Mouse (Mus musculus) CH12.LX (cell line): ENCODE measurements around the gene Mapkapk5.

ENCODE experiments used
- CTCF ChIP-seq, 2 experiments: IDR thresholded peaks in 1 of 2; conservative IDR thresholded peaks in 1 of 2; 2 replicates each; pipeline ENCODE4 v1.5.1; 2011 to 2012; ENCODE audit warnings: low read depth in 2 of 2, low read length in 2 of 2, improper control_type of control experiment in 1 of 2, inconsistent platforms in 1 of 2, mild to moderate bottlenecking in 1 of 2, moderate library complexity in 1 of 2
- MAZ ChIP-seq: IDR thresholded peaks from 2 replicates; pipeline ENCODE4 v1.6.1; 2012; ENCODE audit warnings: low read depth, mild to moderate bottlenecking, inconsistent platforms, low read length, improper control_type of control experiment, moderate library complexity

GRCm38 (mm10) chr5:121574145-121574544, 28.4 kb upstream of the Mapkapk5 start:
- no peak for TF ChIP-seq MAZ
- TF ChIP-seq CTCF (conservative IDR thresholded peaks at IDR 0.05 in 1 of 2, IDR thresholded peaks at IDR 0.05 in 1 of 2; ENCODE audit: low read depth in 2 of 2, low read length in 2 of 2): peak in 1 of 2 experiments; percentile 1; a peak in 1 of 4 replicates
